Comparison of ENCODE assay signal across 12 mouse cellular contexts in genomic region chr6:56745950-56746543, GRCm38 (mm10). TPM values are rescaled to one million over a fixed set of nuclear protein-coding genes. Genes with fewer than 3 reads are reported as not detected.
A peak's percentile ranks its signal among the peaks of the same experiment; 100 is the strongest.
DNase-seq lines count a peak whose midpoint lies in the region; ATAC-seq and TF ChIP-seq lines count a peak whose summit lies in the region.
"Had no signal": no experiment of that assay in that cellular context is flagged by ENCODE, and none has a peak within 500 bp of the region (broad histone marks: within the 10 kb centered on the region; RNA-seq: fewer than 3 reads in every experiment).

No protein-coding gene starts in this region.

- H3K4me3 ChIP-seq in embryonic facial prominence, embryonic 14.5 days (ENCODE audit: low read depth, low read length), result no peak overlapping the region
- no peak overlapping the region for H3K4me3 ChIP-seq in embryonic facial prominence, embryonic 10.5 days
- H3K4me3 ChIP-seq in lung, embryonic 14.5 days (ENCODE audit: low read depth, low read length), result no peak overlapping the region
- H3K4me3 ChIP-seq in lung, adult 2 months (replicated peaks; ENCODE audit: extremely low read depth, low read depth, low read length), result no peak overlapping the region
- no peak overlapping the region for H3K4me3 ChIP-seq in midbrain, postnatal 0 days (ENCODE audit: low read depth, low read length)
- H3K4me3 ChIP-seq: heart, embryonic 15.5 days; limb, embryonic 13.5 days; midbrain, embryonic 12.5 days had no signal

- ATAC-seq in embryonic facial prominence, embryonic 14.5 days (ENCODE audit: low read depth), result peak; percentile 71; the same call in 1 of the 2 replicates
- peak; percentile 60 for ATAC-seq in lung, embryonic 14.5 days (ENCODE audit: insufficient read depth)
- no peak; the same call in 1 of the 2 replicates for ATAC-seq in midbrain, postnatal 0 days (ENCODE audit: low FRiP score)
- ATAC-seq in megakaryocyte, adult 5-6 weeks (ENCODE audit: poor library complexity, severe bottlenecking), result no peak

- WGBS in embryonic facial prominence, embryonic 14.5 days, result 71% methylated on average over 5 of the region's 5 CpGs
- WGBS in embryonic facial prominence, embryonic 10.5 days, result 87% methylated on average over 5 of the region's 5 CpGs
- 45% methylated on average over 5 of the region's 5 CpGs for WGBS in lung, embryonic 14.5 days
- 29% methylated on average over 5 of the region's 5 CpGs for WGBS in lung, adult 2 months
- WGBS in midbrain, postnatal 0 days, result 52% methylated on average over 5 of the region's 5 CpGs

- TF ChIP-seq CTCF in lung, embryonic 14.5 days (IDR thresholded peaks at IDR 0.05; ENCODE audit: low read depth), result no peak
- no peak for TF ChIP-seq CTCF in lung, adult 2 months (IDR thresholded peaks at IDR 0.05; ENCODE audit: insufficient read depth, low read length)
- TF ChIP-seq CTCF in midbrain, postnatal 0 days (IDR thresholded peaks at IDR 0.05), result no peak

- no peak overlapping the region for H3K9ac ChIP-seq in embryonic facial prominence, embryonic 14.5 days (ENCODE audit: low read depth, low read length)
- H3K9ac ChIP-seq in lung, embryonic 14.5 days, result no peak overlapping the region
- no peak overlapping the region for H3K9ac ChIP-seq in midbrain, postnatal 0 days (replicated peaks; ENCODE audit: low read length, poor library complexity, severe bottlenecking)
- H3K9ac ChIP-seq: heart, embryonic 15.5 days; limb, embryonic 13.5 days; midbrain, embryonic 12.5 days had no signal

- TF ChIP-seq POLR2A in lung, adult 2 months (IDR thresholded peaks at IDR 0.05; ENCODE audit: borderline replicate concordance, extremely low read depth, low read depth, low read length), result no peak

- no peaks in the 10 kb centered on the region for H3K4me1 ChIP-seq in embryonic facial prominence, embryonic 14.5 days (ENCODE audit: control insufficient read depth, insufficient read depth, low read length)
- no peaks in the 10 kb centered on the region for H3K4me1 ChIP-seq in embryonic facial prominence, embryonic 10.5 days
- H3K4me1 ChIP-seq in lung, embryonic 14.5 days (ENCODE audit: insufficient read depth), result no peaks in the 10 kb centered on the region
- peaks cover 3% of the 10 kb centered on the region for H3K4me1 ChIP-seq in lung, adult 2 months (ENCODE audit: control insufficient read depth, insufficient read depth, low read length)
- H3K4me1 ChIP-seq in midbrain, postnatal 0 days (ENCODE audit: insufficient read depth, low read length), result no peaks in the 10 kb centered on the region
- H3K4me1 ChIP-seq: heart, embryonic 15.5 days; limb, embryonic 13.5 days; midbrain, embryonic 12.5 days had no signal

- H3K36me3 ChIP-seq in embryonic facial prominence, embryonic 14.5 days (ENCODE audit: control insufficient read depth, insufficient read depth, low read length), result peaks cover 35% of the 10 kb centered on the region
- H3K36me3 ChIP-seq in embryonic facial prominence, embryonic 10.5 days (replicated peaks), result peaks cover 48% of the 10 kb centered on the region
- peaks cover 15% of the 10 kb centered on the region; the same call in 1 of the 2 replicates for H3K36me3 ChIP-seq in lung, embryonic 14.5 days (ENCODE audit: insufficient read depth)
- H3K36me3 ChIP-seq in midbrain, postnatal 0 days (ENCODE audit: insufficient read depth, low read length), result peaks cover 7% of the 10 kb centered on the region

- H3K4me2 ChIP-seq in embryonic facial prominence, embryonic 14.5 days (ENCODE audit: low read depth, low read length), result no peak overlapping the region
- no peak overlapping the region for H3K4me2 ChIP-seq in lung, embryonic 14.5 days
- H3K4me2 ChIP-seq in midbrain, postnatal 0 days (ENCODE audit: low read depth, low read length, poor library complexity, severe bottlenecking), result no peak overlapping the region
- H3K4me2 ChIP-seq: heart, embryonic 15.5 days; limb, embryonic 13.5 days; midbrain, embryonic 12.5 days had no signal

- peak; percentile 88 for DNase-seq in embryonic facial prominence, embryonic 14.5 days (ENCODE audit: low spot score)
- DNase-seq in embryonic facial prominence, embryonic 10.5 days (ENCODE audit: low spot score), result no peak
- DNase-seq in lung, embryonic 14.5 days, result peak; percentile 92
- no peak for DNase-seq in lung, adult 2 months
- DNase-seq in fat pad, adult 2 months (ENCODE audit: extremely low read depth, low read depth, low spot score), result peak; percentile 99
- DNase-seq in midbrain, postnatal 0 days (ENCODE audit: low spot score), result peak; percentile 88
- no peak for DNase-seq in gastrocnemius, postnatal 25 days
- DNase-seq: embryo, embryonic 11 days had no signal

- no peaks in the 10 kb centered on the region for H3K9me3 ChIP-seq in embryonic facial prominence, embryonic 14.5 days (ENCODE audit: control insufficient read depth, low read length)
- no peaks in the 10 kb centered on the region for H3K9me3 ChIP-seq in embryonic facial prominence, embryonic 10.5 days
- H3K9me3 ChIP-seq in lung, embryonic 14.5 days (ENCODE audit: low read depth, low read length), result no peaks in the 10 kb centered on the region
- no peaks in the 10 kb centered on the region for H3K9me3 ChIP-seq in midbrain, postnatal 0 days (ENCODE audit: low read length)
- H3K9me3 ChIP-seq: heart, embryonic 15.5 days; limb, embryonic 13.5 days; midbrain, embryonic 12.5 days had no signal

- H3K27ac ChIP-seq in embryonic facial prominence, embryonic 14.5 days (replicated peaks; ENCODE audit: low read depth, low read length), result no peak overlapping the region
- H3K27ac ChIP-seq in embryonic facial prominence, embryonic 10.5 days (replicated peaks), result no peak overlapping the region
- H3K27ac ChIP-seq in lung, embryonic 14.5 days (ENCODE audit: low read depth), result peak overlapping the region; percentile 24; the same call in 1 of the 2 replicates
- H3K27ac ChIP-seq in midbrain, postnatal 0 days (ENCODE audit: low read depth, low read length), result no peak overlapping the region
- H3K27ac ChIP-seq: heart, embryonic 15.5 days; limb, embryonic 13.5 days; midbrain, embryonic 12.5 days had no signal

- no peaks in the 10 kb centered on the region for H3K27me3 ChIP-seq in embryonic facial prominence, embryonic 14.5 days (replicated peaks; ENCODE audit: control insufficient read depth, insufficient read depth, low read length)
- no peaks in the 10 kb centered on the region for H3K27me3 ChIP-seq in embryonic facial prominence, embryonic 10.5 days (replicated peaks; ENCODE audit: low read depth, poor library complexity, severe bottlenecking)
- H3K27me3 ChIP-seq in lung, embryonic 14.5 days (ENCODE audit: insufficient read depth, low read length), result no peaks in the 10 kb centered on the region
- no peaks in the 10 kb centered on the region for H3K27me3 ChIP-seq in midbrain, postnatal 0 days (ENCODE audit: insufficient read depth, low read length)
- H3K27me3 ChIP-seq: heart, embryonic 15.5 days; limb, embryonic 13.5 days; midbrain, embryonic 12.5 days had no signal

RNA-seq across cellular contexts. Expression of gene Avl9, which starts 31.3 kb away (rescaled TPM):
- polyA plus RNA-seq in embryonic facial prominence, embryonic 14.5 days (2014; fragmentation: Nextera tagmentation; extraction: Ambion mirVana), result 13.1 and 14.6 TPM in 2 replicates
- 16.1 and 17.0 TPM in 2 replicates for polyA plus RNA-seq in embryonic facial prominence, embryonic 10.5 days (2016; fragmentation: Nextera tagmentation; extraction: Ambion mirVana)
- polyA plus RNA-seq in lung, embryonic 14.5 days (2014; fragmentation: Nextera tagmentation; extraction: Ambion mirVana), result 15.5 and 18.2 TPM in 2 replicates
- polyA plus RNA-seq in lung, adult 2 months (2012; rRNA removed), result 6.0 and 8.4 TPM in 2 replicates
- 46.9 and 59.3 TPM in 2 replicates for total RNA-seq in midbrain, postnatal 0 days (2014; rRNA removed)
- polyA plus RNA-seq in midbrain, postnatal 0 days (2015; fragmentation: Nextera tagmentation; extraction: Ambion mirVana), result 15.6 and 19.7 TPM in 2 replicates
- 28.8 and 29.5 TPM in 2 replicates for total RNA-seq in megakaryocyte, adult 5-6 weeks (2015)
- total RNA-seq in megakaryocyte, adult 5-6 weeks (2017), result 27.3 and 29.8 TPM in 2 replicates
- total RNA-seq in gastrocnemius, postnatal 25 days (2021), result 1 to 10 TPM; 4.4 to 4.8 TPM

RNA-seq across cellular contexts. Expression of gene Lsm5, which starts 41.5 kb away (rescaled TPM):
- polyA plus RNA-seq in embryonic facial prominence, embryonic 14.5 days (2014; fragmentation: Nextera tagmentation; extraction: Ambion mirVana), result 122 and 133 TPM in 2 replicates
- 199 and 209 TPM in 2 replicates for polyA plus RNA-seq in embryonic facial prominence, embryonic 10.5 days (2016; fragmentation: Nextera tagmentation; extraction: Ambion mirVana)
- 164 and 187 TPM in 2 replicates for polyA plus RNA-seq in lung, embryonic 14.5 days (2014; fragmentation: Nextera tagmentation; extraction: Ambion mirVana)
- polyA plus RNA-seq in lung, adult 2 months (2012; rRNA removed), result 2.5 and 3.1 TPM in 2 replicates
- total RNA-seq in midbrain, postnatal 0 days (2014; rRNA removed), result 36.8 and 44.7 TPM in 2 replicates
- 84.3 and 90.5 TPM in 2 replicates for polyA plus RNA-seq in midbrain, postnatal 0 days (2015; fragmentation: Nextera tagmentation; extraction: Ambion mirVana)
- total RNA-seq in megakaryocyte, adult 5-6 weeks (2015), result 96.5 and 109 TPM in 2 replicates
- total RNA-seq in megakaryocyte, adult 5-6 weeks (2017), result 186 and 198 TPM in 2 replicates
- 10 to 100 TPM; 13.2 to 13.9 TPM for total RNA-seq in gastrocnemius, postnatal 25 days (2021)

RNA-seq across cellular contexts. Expression of gene Kbtbd2, which starts 51.6 kb away (rescaled TPM):
- polyA plus RNA-seq in embryonic facial prominence, embryonic 14.5 days (2014; fragmentation: Nextera tagmentation; extraction: Ambion mirVana), result 16.7 TPM in 2 replicates
- polyA plus RNA-seq in embryonic facial prominence, embryonic 10.5 days (2016; fragmentation: Nextera tagmentation; extraction: Ambion mirVana), result 39.4 and 39.6 TPM in 2 replicates
- 33.5 and 33.9 TPM in 2 replicates for polyA plus RNA-seq in lung, embryonic 14.5 days (2014; fragmentation: Nextera tagmentation; extraction: Ambion mirVana)
- polyA plus RNA-seq in lung, adult 2 months (2012; rRNA removed), result 10.0 and 14.0 TPM in 2 replicates
- 36.9 and 50.1 TPM in 2 replicates for total RNA-seq in midbrain, postnatal 0 days (2014; rRNA removed)
- polyA plus RNA-seq in midbrain, postnatal 0 days (2015; fragmentation: Nextera tagmentation; extraction: Ambion mirVana), result 15.9 and 18.4 TPM in 2 replicates
- 36.8 and 40.0 TPM in 2 replicates for total RNA-seq in megakaryocyte, adult 5-6 weeks (2015)
- total RNA-seq in megakaryocyte, adult 5-6 weeks (2017), result 36.1 and 37.0 TPM in 2 replicates
- total RNA-seq in gastrocnemius, postnatal 25 days (2021), result 10 to 100 TPM; 18.9 to 21.4 TPM

Comparison
In these comparisons a context has a peak if more than half of its experiments do, and no peak if none do; other contexts are left out.
1. DNase-seq: peak in embryonic facial prominence, embryonic 14.5 days (single experiment), lung, embryonic 14.5 days (single experiment), fat pad, adult 2 months (single experiment) and midbrain, postnatal 0 days (single experiment); none in embryonic facial prominence, embryonic 10.5 days (single experiment), lung, adult 2 months (single experiment) and gastrocnemius, postnatal 25 days (single experiment).
2. RNA of gene Lsm5, which starts 41.5 kb away (polyA plus RNA-seq): 199 to 209 TPM in embryonic facial prominence, embryonic 10.5 days, 164 to 187 TPM in lung, embryonic 14.5 days, 122 to 133 TPM in embryonic facial prominence, embryonic 14.5 days and 84.3 to 90.5 TPM in midbrain, postnatal 0 days; 2.5 to 3.1 TPM in lung, adult 2 months; every median in the first group is over 10 times any median in the second.
3. ATAC-seq: peak in embryonic facial prominence, embryonic 14.5 days (single experiment) and lung, embryonic 14.5 days (single experiment); none in midbrain, postnatal 0 days (single experiment) and megakaryocyte, adult 5-6 weeks (single experiment).